Mouse (Mus musculus) left cerebral cortex, adult 2 months (tissue): ENCODE data around the gene Cfl1. TPM values are rescaled to one million over a fixed set of nuclear protein-coding genes. Genes with fewer than 3 reads are reported as not detected.
"Not testable (repeated sequence)": the region's sequence is repeated elsewhere in the genome, so short reads cannot be mapped to it uniquely, and the experiment has no call there.

ENCODE experiments used
- DNase-seq, 2 experiments: peaks; one replicate each; pipeline ENCODE4 v3.0.0; 2021 to 2022; ENCODE audit warnings: low spot score in 2 of 2, mixed read lengths in 1 of 2; ENCODE audit errors: extremely low spot score in 1 of 2
- H3K27ac ChIP-seq: fragments of 200-600 bp; 2 replicates; pipeline ENCODE4 v1.8.1; 2022
- H3K4me3 ChIP-seq: fragments of 200-600 bp; 2 replicates; pipeline ENCODE4 v1.8.1; 2022
- CTCF ChIP-seq: fragments of 200-600 bp; IDR thresholded peaks from 2 replicates; pipeline ENCODE4 v1.8.1; 2022; ENCODE audit warnings: antibody characterized with exemption, mild to moderate bottlenecking, moderate library complexity
- intact Hi-C: fragments of 180-260 bp; cut with DNase I; formaldehyde crosslinking; loops from one replicate; pipeline ENCODE4 v1.15.1; 2025
- total RNA-seq, 2 experiments: library from RNA; stranded (reverse); gene quantifications; 2 replicates each; pipeline ENCODE4 v1.2.3; 2021

The Cfl1 gene
- total RNA-seq, 2 experiments from 2014 or later: 1,296 to 1,301 TPM

DNA sequence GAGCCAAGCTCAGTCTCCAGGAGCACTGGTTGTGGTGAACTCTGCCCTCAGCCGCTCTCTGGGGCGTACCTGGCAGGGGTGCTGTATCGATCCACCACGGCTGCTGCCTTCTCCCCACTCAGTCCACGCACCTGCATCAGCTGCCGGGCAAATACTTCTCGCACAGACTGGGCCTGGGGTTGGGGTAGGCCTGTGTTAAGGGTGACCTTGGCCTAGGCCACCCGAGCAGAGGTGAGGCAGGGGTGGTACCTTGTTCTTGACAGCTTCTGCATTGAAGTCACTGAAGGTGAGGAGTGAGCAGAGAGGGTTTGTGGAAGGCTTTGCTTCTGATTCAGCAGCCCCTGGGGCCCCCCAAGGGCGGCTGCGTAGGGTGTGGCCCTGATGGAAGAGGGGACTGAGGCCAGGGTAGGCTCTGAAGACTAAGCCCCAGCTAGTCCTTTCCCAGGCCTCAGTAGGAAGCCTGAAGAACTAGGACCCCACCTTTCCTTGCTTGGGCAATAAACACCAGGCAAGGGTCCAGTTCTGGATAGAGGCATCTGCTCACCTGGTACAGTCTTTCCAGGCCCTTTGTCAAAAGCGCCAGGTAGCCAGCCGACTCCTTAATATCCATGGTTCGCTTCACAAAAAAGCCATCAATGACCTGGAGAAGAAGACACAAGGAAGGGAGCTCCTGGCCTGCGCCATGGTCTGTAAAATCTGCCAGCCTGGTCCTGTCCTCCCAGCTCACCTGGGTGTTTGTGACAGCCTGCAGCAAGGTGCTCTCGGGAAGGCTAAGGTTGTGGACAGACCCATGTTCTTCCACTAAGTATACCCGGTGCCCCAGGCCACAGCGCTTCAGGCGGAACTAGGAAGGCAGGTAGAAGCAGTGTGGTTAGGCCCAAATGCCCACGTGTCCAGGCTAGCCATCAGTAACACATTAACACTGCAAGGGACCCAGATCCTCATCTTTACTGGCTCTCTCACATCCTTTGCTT lies 6.6 kb upstream of the Cfl1 start:
- Histone ChIP-seq H3K4me3 (no peak overlapping the region), H3K27ac (no peak overlapping the region)
- no peak for TF ChIP-seq CTCF
- intact Hi-C loops: no loop called here
- DNase-seq: no peak

DNA sequence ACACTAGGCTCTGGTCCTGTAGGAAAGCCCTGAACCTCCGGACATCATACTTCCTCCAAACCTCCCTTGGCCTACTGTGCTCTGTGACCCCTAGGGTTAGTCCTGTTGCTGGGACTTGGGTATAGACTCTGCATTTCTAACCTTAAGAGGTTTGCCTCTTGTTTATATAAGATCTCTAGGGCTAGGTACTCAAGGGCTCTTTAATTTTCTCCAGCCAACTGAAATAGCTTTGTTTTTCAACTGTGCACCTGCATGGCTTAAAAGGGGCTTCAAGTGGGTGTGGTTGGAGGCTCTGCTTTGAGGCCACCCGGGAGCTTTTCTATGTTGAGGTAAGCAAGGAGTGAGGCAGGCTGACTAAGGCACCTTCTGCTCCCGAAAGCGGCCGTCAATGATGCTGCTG lies 5.8 kb upstream of the Cfl1 start:
- Histone ChIP-seq H3K27ac (no peak overlapping the region), H3K4me3 (no peak overlapping the region)
- DNase-seq: no peak
- intact Hi-C loops: no loop called here
- TF ChIP-seq CTCF: no peak

- TF ChIP-seq CTCF: no peak
Measured at GRCm38 (mm10) chr19:5485371-5485770, 4.9 kb upstream of the Cfl1 start.

GRCm38 (mm10) chr19:5485821-5486220 lies 4.4 kb upstream of the Cfl1 start:
- no peak overlapping the region for H3K4me3 ChIP-seq
- H3K27ac ChIP-seq: no peak overlapping the region
- no peak for TF ChIP-seq CTCF
- intact Hi-C loops: no loop called here
- no peak for DNase-seq

More at GRCm38 (mm10) chr19:5485371-5485770, 4.9 kb upstream of the Cfl1 start:
- intact Hi-C loops: no loop called here
- Histone ChIP-seq H3K4me3 (no peak overlapping the region), H3K27ac (no peak overlapping the region)
- DNase-seq: no peak

- no peak for DNase-seq
- no peak for TF ChIP-seq CTCF
- no peak overlapping the region for H3K27ac ChIP-seq
- H3K4me3 ChIP-seq: no peak overlapping the region
- intact Hi-C loops: no loop called here
Measured at GRCm38 (mm10) chr19:5486286-5486685, 4.0 kb upstream of the Cfl1 start.

DNA sequence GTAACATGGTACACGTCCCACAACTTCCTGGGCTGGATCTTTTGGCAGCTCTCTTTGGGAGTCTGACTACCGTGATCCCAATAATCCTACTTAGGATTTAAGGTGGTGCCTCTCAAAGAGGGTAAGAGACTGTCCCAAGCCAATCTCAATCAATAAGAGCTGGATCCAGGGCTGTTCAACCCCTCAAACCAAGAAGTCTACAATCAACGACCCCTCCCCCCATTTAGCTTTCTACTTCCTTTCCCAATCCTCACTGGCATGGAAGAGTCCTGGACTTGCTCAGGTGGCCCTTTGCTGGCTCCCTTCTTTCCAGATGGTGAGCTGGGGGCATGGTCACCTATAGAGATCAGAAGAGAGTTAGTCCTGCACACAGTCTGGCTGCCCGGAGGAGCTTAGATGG lies 3.5 kb upstream of the Cfl1 start:
- H3K4me3 ChIP-seq: no peak overlapping the region
- H3K27ac ChIP-seq: no peak overlapping the region
- TF ChIP-seq CTCF: no peak
- intact Hi-C loops: no loop called here
- DNase-seq: no peak

GRCm38 (mm10) chr19:5487768-5488550 lies 2.3 kb upstream of the Cfl1 start, which contains the start of gene Mus81:
Gene Mus81 (minus strand): TSS chr19:5488402.
- peak within 1 kb of the TSS; percentile 99 for H3K27ac ChIP-seq
- TF ChIP-seq CTCF: peak; percentile 74
- peak within 1 kb of the TSS; percentile 91 for H3K4me3 ChIP-seq
- intact Hi-C loops: loop anchor here (2.0 kb wide), 2 partner anchors 31 to 121 kb away; partner anchors contain the start of genes Banf1, Ccdc85b and Eif1ad
- DNase-seq: peak; percentile 91 to 93

- peak overlapping the region; percentile 99 for H3K27ac ChIP-seq
- peak; percentile 96 to 97 for DNase-seq
Measured at GRCm38 (mm10) chr19:5488878-5489571, 1.2 kb upstream of the Cfl1 start.

GRCm38 (mm10) chr19:5489721-5490120 lies 534 bp upstream of the Cfl1 start:
- intact Hi-C loops: loop anchor here (1.0 to 2.0 kb wide), 4 partner anchors 21 to 123 kb away; partner anchors contain the start of genes Banf1, Ccdc85b, Drap1 and Eif1ad
- not testable (repeated sequence) for DNase-seq
- H3K27ac ChIP-seq: peak overlapping the region; percentile 99
- peak overlapping the region; percentile 91 for H3K4me3 ChIP-seq

More at GRCm38 (mm10) chr19:5488878-5489571, 1.2 kb upstream of the Cfl1 start:
- TF ChIP-seq CTCF: no peak; the same call in 1 of the 2 replicates
- intact Hi-C loops: loop anchor here (2.0 kb wide), 2 partner anchors 32 to 122 kb away; partner anchors contain the start of genes Banf1, Ccdc85b and Eif1ad
- peak overlapping the region; percentile 91 for H3K4me3 ChIP-seq

GRCm38 (mm10) chr19:5490898-5491708 lies 848 bp downstream of the Cfl1 start:
- H3K4me3 ChIP-seq: peak overlapping the region; percentile 91
- peak; percentile 77 to 78 for DNase-seq
- peak overlapping the region; percentile 99 for H3K27ac ChIP-seq
- TF ChIP-seq CTCF: no peak
- intact Hi-C loops: loop anchor here (1.0 to 2.0 kb wide), 2 partner anchors 20 to 67 kb away; partner anchors contain the start of genes Drap1 and Snx32
